Mouse (Mus musculus) heart, embryonic 16.5 days (tissue): ENCODE results near the gene Lrrc1. TPM values are rescaled to one million over a fixed set of nuclear protein-coding genes. Genes with fewer than 3 reads are reported as not detected.

Experiments used
- ATAC-seq: fragments of 200-750 bp; cut with Nextera tagmentation; replicated peaks from 2 replicates; pipeline ENCODE4 v1.8.0; 2017; ENCODE audit warnings: moderate number of reproducible peaks; ENCODE audit not compliant: insufficient read depth, low FRiP score; ENCODE audit errors: extremely low read depth
- H3K27ac ChIP-seq: fragments of 300-500 bp; sonication (generic); 2 replicates; pipeline ENCODE4 v1.5.1; 2014; ENCODE audit warnings: mild to moderate bottlenecking, low read length, control low read depth, moderate library complexity
- H3K27me3 ChIP-seq: fragments of 300-500 bp; sonication (generic); 2 replicates; pipeline ENCODE4 v1.6.1; 2014; ENCODE audit warnings: low read length, mixed read lengths; ENCODE audit not compliant: control insufficient read depth, insufficient read depth
- H3K36me3 ChIP-seq: fragments of 300-500 bp; sonication (generic); 2 replicates; pipeline ENCODE4 v1.6.1; 2014; ENCODE audit not compliant: control insufficient read depth, insufficient read depth
- H3K4me1 ChIP-seq: fragments of 300-500 bp; sonication (generic); 2 replicates; pipeline ENCODE4 v1.6.1; 2014; ENCODE audit warnings: low read length, mixed read lengths; ENCODE audit not compliant: control insufficient read depth, insufficient read depth
- H3K4me2 ChIP-seq: fragments of 300-500 bp; sonication (generic); 2 replicates; pipeline ENCODE4 v1.6.1; 2014; ENCODE audit warnings: low read depth, mild to moderate bottlenecking, control low read depth, low read length
- H3K4me3 ChIP-seq: fragments of 300-500 bp; sonication (generic); 2 replicates; pipeline ENCODE4 v1.5.1; 2014; ENCODE audit warnings: mild to moderate bottlenecking, control low read depth, low read length
- H3K9ac ChIP-seq: fragments of 300-500 bp; sonication (generic); 2 replicates; pipeline ENCODE4 v1.6.1; 2014; ENCODE audit warnings: low read length, control low read depth
- H3K9me3 ChIP-seq: fragments of 300-500 bp; sonication (generic); replicated peaks from 2 replicates; pipeline ENCODE4 v1.6.1; 2016; ENCODE audit warnings: low read length; ENCODE audit not compliant: control insufficient read depth
- WGBS: fragments of 180-500 bp; shearing (Covaris S2); extraction: QIAGEN DNeasy Blood & Tissue Kit; methylation state at CpG from one replicate; pipeline ENCODE4 v1.1.7; 2014; 5-methylcytosine and 5-hydroxymethylcytosine counted together
- polyA plus RNA-seq: library from polyadenylated mRNA; unstranded; fragments of >200 nt; fragmentation: Nextera tagmentation; extraction: Ambion mirVana; gene quantifications from 2 replicates; pipeline ENCODE4 v1.2.1, GENCODE M21; 2015

The Lrrc1 gene
- polyA plus RNA-seq, 1 experiment from 2014 or later: 23.6 TPM

DNA sequence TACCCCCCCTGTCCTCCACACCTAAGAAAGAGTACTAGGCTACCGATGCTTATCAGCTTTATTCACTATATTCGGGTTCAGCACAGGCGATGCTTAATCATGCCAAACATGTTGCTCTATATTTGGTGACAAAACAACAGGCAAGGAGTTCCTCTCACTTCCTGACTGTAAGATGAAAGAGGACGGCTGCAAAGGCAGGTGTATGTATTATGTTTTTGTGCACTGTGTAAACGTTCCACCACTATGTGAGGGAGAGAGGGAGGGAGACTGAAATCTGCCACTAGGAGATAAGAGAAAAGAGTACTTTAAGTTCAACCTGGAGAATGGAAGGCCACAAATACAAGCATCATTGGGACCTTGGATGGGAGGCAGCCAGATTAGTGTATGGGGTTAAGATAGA lies 77.7 kb downstream of the Lrrc1 start:
- Histone ChIP-seq H3K36me3 (peaks cover 9% of the 10 kb centered on the region), H3K9ac (no peak overlapping the region), H3K27ac (peak overlapping the region; percentile 99), H3K4me1 (peaks cover 52% of the 10 kb centered on the region), H3K4me2 (no peak overlapping the region), H3K27me3 (no peaks in the 10 kb centered on the region), H3K4me3 (no peak overlapping the region), H3K9me3 (no peaks in the 10 kb centered on the region)
- ATAC-seq: no peak
- 35% methylated on average over 5 of the region's 5 CpGs for WGBS

DNA sequence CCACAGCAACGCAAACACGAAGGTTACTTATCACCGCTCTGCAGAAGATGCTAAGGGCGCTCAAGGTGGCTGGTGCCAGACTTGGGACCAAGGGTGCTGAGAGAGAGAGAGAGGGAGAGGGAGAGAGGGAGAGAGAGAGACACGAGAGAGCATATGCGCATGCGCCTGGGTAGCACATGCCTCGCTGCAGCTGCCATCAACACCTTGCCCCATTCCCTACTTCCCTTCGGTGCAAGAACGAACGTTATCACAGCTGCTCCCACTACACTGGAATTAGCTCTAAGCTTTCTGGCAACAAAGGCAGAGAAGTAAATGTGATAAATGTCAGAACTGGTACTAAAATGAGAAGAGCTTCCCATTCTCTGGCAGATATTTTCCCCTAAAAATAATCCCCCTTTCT lies 79.3 kb downstream of the Lrrc1 start:
- H3K4me3 ChIP-seq: no peak overlapping the region
- H3K27ac ChIP-seq: peak overlapping the region; percentile 99
- 35% methylated on average over 11 of the region's 11 CpGs for WGBS
- ATAC-seq: 0 out of 2 replicates have a peak, but pooled peaks have one; percentile 18
- H3K4me2 ChIP-seq: no peak overlapping the region
- H3K27me3 ChIP-seq: no peaks in the 10 kb centered on the region
- peak overlapping the region; percentile 70 for H3K9ac ChIP-seq
- H3K36me3 ChIP-seq: peaks cover 9% of the 10 kb centered on the region
- no peaks in the 10 kb centered on the region for H3K9me3 ChIP-seq
- peaks cover 52% of the 10 kb centered on the region for H3K4me1 ChIP-seq

DNA sequence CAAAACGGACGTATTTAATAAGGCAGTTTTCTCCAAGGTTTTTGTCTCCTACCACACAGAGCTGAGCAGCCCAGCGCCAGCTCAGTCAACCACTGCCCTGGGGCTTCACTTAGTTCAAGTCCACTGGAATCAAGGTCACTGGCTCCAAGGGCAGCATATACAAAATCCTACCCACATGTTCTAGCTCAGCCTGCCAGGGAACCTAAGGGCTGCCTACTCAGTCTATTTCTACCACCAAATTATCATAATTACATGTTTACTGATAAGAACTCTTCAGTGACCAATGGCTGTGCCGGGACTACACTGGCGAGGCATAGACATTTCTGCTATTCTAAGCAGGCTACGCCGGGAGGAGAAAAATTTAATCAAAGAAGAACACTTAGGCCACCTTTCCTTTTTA lies 80.8 kb downstream of the Lrrc1 start:
- Histone ChIP-seq H3K4me3 (no peak overlapping the region), H3K4me1 (peaks cover 43% of the 10 kb centered on the region), H3K9ac (peak overlapping the region; percentile 70), H3K9me3 (no peaks in the 10 kb centered on the region), H3K27ac (peak overlapping the region; percentile 99), H3K27me3 (no peaks in the 10 kb centered on the region), H3K36me3 (peaks cover 9% of the 10 kb centered on the region), H3K4me2 (0 out of 2 replicates have a peak overlapping the region, but pooled peaks have one; percentile 16)
- peak; percentile 90 for ATAC-seq
- 56% methylated on average over 7 of the region's 7 CpGs for whole genome bisulfite sequencing

DNA sequence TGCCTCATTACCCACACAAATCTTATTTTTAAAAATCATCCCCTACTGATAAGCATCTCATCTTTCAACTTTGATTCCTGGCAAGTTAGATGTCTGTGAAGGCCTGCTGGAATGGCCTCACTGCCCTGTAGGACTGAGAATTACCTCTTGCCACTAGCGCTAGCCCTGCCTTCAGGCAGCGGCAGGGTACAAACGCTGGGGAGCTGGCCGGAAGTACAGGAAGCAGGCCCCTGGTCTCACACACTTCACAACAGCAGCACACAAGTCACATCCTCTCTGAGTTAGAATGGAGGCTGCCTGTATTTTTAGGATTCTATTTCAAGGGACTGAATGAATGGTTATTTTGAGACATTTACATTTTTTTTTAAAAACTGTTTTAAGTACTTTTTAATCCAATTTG lies 81.5 kb downstream of the Lrrc1 start:
- Histone ChIP-seq H3K9ac (no peak overlapping the region; the same call in 1 of the 2 replicates), H3K27ac (peak overlapping the region; percentile 92), H3K27me3 (no peaks in the 10 kb centered on the region), H3K4me1 (peaks cover 43% of the 10 kb centered on the region), H3K4me3 (no peak overlapping the region), H3K36me3 (peaks cover 8% of the 10 kb centered on the region), H3K4me2 (no peak overlapping the region), H3K9me3 (no peaks in the 10 kb centered on the region)
- 34% methylated on average over 4 of the region's 4 CpGs for WGBS
- no peak for ATAC-seq

DNA sequence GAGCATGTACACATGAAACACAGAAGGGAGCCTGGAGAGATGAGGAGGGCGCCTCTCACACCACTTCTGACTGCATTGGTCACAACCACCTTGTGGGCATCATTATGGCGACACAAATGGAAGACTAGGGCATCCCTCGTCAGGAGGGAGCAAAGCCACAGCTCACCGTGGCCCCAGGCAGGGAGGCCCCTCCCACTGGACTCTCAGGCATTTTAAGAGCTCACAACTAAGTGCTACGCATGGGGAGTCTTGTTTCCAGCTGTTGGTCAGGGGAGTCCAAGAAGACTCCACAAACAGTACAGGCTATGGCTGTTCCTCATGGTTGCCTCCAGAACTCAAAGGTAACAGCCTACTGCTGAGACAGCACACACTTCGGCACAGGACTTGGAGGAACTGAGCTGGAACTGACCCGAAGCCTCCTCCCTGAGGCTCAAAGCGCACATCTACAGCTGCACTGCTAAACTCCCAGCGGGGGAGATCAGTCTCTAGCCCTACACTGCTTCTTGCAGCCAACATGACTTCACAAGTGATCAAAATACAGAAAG lies 83.2 kb downstream of the Lrrc1 start:
- Histone ChIP-seq H3K36me3 (peaks cover 5% of the 10 kb centered on the region; the same call in 1 of the 2 replicates), H3K9ac (0 out of 2 replicates have a peak overlapping the region, but pooled peaks have one; percentile 31), H3K4me3 (no peak overlapping the region), H3K4me1 (peaks cover 34% of the 10 kb centered on the region), H3K9me3 (no peaks in the 10 kb centered on the region), H3K27me3 (no peaks in the 10 kb centered on the region), H3K4me2 (no peak overlapping the region), H3K27ac (peak overlapping the region; percentile 75)
- WGBS: 60% methylated on average over 9 of the region's 9 CpGs
- no peak for ATAC-seq

DNA sequence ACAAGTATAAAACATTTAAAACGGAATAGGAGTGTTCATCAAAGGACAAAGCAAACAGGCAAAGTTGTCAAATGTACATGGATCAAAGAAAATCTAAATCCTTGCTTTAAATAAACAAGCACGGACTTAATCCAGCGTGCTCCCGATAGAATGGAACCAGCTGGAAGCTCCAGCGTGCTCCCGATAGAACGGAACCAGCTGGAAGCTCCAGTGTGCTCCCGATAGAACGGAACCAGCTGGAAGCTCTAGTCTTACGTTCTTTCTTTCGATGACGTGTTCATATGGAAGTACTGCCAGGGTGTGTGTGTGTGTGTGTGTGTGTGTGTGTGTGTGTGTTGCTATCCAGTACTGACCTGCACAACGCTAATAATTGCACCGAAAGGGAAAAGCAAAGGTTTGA lies 84.3 kb downstream of the Lrrc1 start:
- no peak overlapping the region for H3K27ac ChIP-seq
- no peak for ATAC-seq
- no peak overlapping the region for H3K4me2 ChIP-seq
- no peaks in the 10 kb centered on the region for H3K9me3 ChIP-seq
- no peak overlapping the region for H3K4me3 ChIP-seq
- H3K27me3 ChIP-seq: no peaks in the 10 kb centered on the region
- H3K4me1 ChIP-seq: peaks cover 25% of the 10 kb centered on the region
- no peak overlapping the region for H3K9ac ChIP-seq
- WGBS: 89% methylated on average over 14 of the region's 14 CpGs
- H3K36me3 ChIP-seq: peaks cover 5% of the 10 kb centered on the region; the same call in 1 of the 2 replicates

DNA sequence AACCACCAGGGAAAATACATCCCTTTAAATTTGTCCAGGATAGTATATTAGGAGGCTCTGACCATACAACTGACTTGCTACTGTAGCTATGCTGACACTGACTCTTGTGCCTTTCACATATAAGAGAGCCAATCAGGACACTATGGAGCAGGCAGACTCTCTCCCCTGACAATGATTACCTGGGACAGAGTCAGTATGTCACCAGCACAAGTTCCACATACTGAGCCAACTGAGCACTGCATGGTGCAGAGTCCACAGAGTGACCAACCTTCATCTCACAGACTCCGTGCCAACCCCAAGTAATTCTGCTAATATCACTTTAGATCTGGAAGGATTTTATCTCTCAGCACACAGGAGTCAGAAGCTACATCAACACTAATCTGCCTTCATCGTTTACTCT lies 85.3 kb downstream of the Lrrc1 start:
- Histone ChIP-seq H3K27ac (no peak overlapping the region), H3K27me3 (no peaks in the 10 kb centered on the region), H3K4me2 (no peak overlapping the region), H3K4me3 (no peak overlapping the region), H3K36me3 (peaks cover 8% of the 10 kb centered on the region), H3K9ac (no peak overlapping the region), H3K9me3 (no peaks in the 10 kb centered on the region), H3K4me1 (peaks cover 14% of the 10 kb centered on the region)
- no peak for ATAC-seq
- 85% methylated on average over 2 of the region's 2 CpGs for WGBS

DNA sequence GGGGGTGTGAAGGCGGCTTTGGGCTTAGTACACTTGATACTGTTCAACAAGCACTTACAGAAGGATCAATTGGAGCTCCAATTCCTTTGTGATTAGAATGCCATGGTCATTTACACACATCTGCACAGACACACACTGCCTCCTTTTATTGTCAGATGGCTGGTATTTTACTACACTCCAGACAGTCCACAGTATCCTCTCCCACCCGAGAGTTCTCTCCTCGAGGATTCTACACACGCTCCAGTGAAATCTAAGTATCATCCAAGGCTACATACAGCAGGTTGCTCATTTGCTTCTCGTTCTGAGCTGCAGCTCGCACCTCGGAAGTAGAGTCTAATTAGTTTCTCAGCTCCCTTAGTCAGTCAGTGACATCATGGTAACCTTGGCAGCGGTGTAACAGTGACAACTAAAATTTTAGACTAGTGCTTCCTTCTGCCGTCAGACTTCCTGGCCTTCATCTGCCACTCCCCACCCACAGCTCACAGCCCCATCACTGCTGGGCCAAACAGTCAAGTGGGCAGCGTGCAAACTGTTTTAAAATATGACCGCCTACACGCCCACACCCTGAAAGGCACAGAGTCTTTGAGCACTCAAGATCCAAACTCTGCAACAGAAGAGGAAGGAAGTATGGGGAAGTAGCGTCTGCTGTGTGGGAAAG lies 88.4 kb downstream of the Lrrc1 start:
- ATAC-seq: no peak
- no peak overlapping the region for H3K27ac ChIP-seq
- H3K27me3 ChIP-seq: no peaks in the 10 kb centered on the region
- peaks cover 2% of the 10 kb centered on the region for H3K4me1 ChIP-seq
- H3K9ac ChIP-seq: no peak overlapping the region
- whole genome bisulfite sequencing: 76% methylated on average over 13 of the region's 13 CpGs
- H3K4me2 ChIP-seq: no peak overlapping the region
- H3K9me3 ChIP-seq: no peaks in the 10 kb centered on the region
- no peak overlapping the region for H3K4me3 ChIP-seq
- H3K36me3 ChIP-seq: peaks cover 8% of the 10 kb centered on the region

DNA sequence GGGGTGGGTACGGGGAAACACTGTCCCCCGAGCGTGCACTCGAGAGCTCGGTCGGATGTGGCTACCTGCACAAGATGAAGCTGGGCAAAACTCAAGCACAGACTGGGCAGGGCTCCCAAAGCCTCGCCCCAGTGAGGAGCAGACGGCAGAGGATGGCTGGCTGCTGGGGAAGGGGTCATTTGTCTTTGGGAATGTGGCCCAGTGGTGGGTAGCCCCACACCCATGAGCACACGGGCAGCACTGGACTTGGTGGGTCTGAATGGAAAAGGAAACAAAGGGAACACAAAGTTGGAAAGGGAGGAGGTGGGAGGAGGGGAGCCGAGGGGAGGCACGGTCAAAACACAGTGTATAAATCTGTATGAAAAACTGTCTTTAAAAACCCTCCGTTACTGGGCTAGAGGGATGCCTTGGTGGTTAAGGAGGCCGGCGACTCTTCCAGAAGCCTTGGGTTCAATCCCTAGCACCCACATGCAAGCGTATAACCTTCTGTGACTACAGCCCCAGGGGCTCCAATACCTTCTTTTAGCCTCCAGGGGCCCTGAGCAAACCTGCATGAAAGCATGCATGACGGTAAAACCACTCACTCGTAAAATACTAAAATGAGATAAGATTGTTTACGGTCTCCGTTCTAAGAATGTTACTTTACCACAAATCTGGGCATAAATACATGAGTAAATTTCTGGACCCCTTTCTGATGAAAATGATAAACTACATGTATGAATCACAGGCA lies 89.1 kb downstream of the Lrrc1 start:
- Histone ChIP-seq H3K4me2 (no peak overlapping the region), H3K9me3 (no peaks in the 10 kb centered on the region), H3K9ac (no peak overlapping the region), H3K36me3 (peaks cover 10% of the 10 kb centered on the region), H3K27me3 (no peaks in the 10 kb centered on the region), H3K27ac (no peak overlapping the region), H3K4me3 (no peak overlapping the region), H3K4me1 (no peaks in the 10 kb centered on the region)
- 87% methylated on average over 19 of the region's 19 CpGs for WGBS
- ATAC-seq: no peak
